Mouse (Mus musculus): ENCODE data around the gene Col6a5.

DNA sequence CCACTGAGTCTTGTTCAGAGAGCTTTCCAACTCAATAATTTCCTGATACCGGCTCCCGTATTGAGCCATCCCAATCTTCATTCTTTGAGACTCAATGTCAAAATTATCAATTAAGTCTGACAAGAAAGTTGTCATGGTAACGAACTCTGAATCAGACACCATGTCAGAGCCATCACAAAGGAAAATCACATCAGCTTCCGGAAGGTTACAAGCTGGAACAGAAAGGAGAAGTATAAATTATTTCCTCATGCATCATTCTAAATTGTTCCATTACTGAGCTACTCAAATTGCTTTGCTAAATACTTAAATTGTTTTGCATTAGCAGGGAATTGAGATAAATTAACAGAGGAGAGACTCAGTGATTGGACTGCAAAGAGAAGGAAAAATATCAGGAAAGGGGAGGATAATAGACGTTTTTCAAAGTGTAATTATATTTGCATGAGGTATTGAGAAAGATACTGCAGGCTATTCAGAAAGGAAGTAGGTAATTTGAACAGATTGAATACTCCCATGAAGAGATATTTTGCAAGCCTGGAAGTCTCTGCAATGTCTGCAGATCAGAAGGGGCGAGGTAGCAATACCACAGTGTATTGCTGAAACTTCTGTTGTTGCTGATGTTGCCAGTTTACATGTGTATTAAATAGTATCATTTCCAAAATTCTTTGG, 31.9 kb downstream of the Col6a5 start:
- no peak for TF ChIP-seq CTCF (IDR thresholded peaks at IDR 0.05)
- TF ChIP-seq EP300 (IDR thresholded peaks at IDR 0.05) = no peak
